Mouse (Mus musculus): ENCODE measurements around the gene Abcf3. TPM values are rescaled to one million over a fixed set of nuclear protein-coding genes. Genes with fewer than 3 reads are reported as not detected.

Gene Abcf3
- polyA plus RNA-seq (2015; fragmentation: Nextera tagmentation; extraction: Ambion mirVana) = 77.6 and 79.4 TPM in 2 replicates

DNA sequence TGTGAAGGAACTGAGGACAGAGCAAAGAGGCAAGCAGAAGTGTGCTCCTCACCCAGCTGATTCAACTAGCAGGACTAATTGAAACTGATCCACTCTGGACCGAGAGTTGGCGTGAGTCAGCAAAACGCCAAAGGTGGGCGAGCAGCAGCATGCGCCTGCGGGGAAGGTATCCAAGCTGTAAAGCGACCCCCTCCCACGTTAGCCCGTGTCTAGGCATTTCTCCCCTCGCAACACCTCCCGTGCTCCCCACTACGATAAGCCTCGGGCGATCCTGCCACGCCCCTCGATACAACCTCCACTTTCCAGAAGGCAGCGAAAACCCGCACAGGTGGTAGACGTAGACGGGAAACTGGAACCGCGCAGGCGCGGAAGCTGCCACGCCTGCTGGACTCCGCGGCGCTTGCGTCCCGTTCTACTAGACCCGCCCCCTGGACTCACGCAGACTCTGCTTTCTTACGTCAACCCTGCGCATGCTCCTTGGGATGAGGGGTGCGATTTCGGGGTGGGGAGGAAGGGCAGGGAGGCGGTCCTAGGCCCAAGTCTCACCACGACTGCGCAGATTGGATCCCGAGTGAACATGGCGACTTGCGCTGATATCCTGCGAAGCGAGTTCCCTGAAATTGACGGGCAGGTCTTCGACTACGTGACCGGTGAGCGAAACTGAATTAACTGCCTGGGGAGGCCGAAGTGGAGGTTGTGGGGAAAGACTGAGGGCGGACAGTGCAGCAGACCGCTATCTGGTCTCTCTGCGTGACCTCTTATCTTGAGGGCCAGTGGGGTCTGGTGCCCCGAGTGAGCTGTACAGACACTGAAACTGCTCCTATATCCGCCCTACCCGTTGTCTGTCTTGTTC, at the start of gene Abcf3:
TSS of gene Abcf3 (plus strand) at position 482 of the 853 bp plus-strand sequence.
- under 1% methylated on average over 56 of the region's 56 CpGs for WGBS

DNA sequence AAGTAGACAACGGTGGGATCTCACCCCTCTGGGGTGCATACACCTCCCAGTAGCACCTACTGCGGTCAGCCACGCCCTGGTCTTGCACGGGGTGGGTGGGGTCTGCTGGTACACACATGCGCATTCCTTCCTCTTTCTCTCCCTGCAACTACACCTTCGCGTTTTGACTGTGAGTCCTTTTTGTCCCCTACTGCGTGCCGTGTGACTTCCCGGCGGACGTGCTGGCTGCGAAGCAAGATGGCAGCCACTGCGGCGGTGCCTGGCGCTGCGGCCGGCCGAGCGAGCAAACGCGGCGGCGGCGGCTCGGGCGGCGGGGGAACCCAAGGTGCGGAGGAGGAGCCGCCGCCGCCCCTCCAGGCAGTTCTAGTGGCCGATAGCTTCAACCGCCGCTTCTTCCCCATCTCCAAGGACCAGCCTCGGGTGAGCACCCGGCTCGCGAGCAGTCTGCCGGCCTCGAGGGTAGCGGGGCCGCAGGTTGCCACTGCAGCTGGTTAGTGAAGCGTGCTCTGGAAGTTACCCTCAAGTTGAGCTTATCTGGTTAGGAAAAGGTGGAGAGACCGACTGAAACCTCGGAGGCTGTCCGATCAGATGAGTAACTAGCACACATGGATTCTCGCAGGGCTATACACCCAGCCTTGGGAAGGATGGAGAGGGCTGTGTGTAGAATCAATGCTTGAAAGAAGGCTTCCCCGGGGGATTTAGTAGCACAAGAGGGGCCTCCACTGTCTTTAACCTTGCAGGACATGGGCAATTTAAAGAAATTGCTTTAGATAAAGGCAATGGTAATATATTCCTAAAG, 49.5 kb upstream of the Abcf3 start, which contains the start of gene Eif2b5:
TSS of gene Eif2b5 (plus strand) at position 141 of the 799 bp plus-strand sequence.
- peak; percentile 97 for ATAC-seq
- Histone ChIP-seq H3K9me3 (no peaks in the 10 kb centered on the region), H3K36me3 (peaks cover 33% of the 10 kb centered on the region), H3K4me3 (replicated peaks) (peak within 1 kb of the TSS; percentile 87), H3K9ac (replicated peaks) (peak within 1 kb of the TSS; percentile 87), H3K27ac (peak within 1 kb of the TSS; percentile 79), H3K4me2 (replicated peaks) (peak within 1 kb of the TSS; percentile 87), H3K4me1 (replicated peaks) (peaks cover 20% of the 10 kb centered on the region), H3K27me3 (peaks cover 14% of the 10 kb centered on the region)
- WGBS = 1% methylated on average over 49 of the region's 49 CpGs

More for the DNA sequence above, at the start of gene Abcf3:
- Histone ChIP-seq H3K9me3 (no peaks in the 10 kb centered on the region), H3K4me2 (replicated peaks) (peak within 1 kb of the TSS; percentile 80), H3K4me1 (replicated peaks) (peaks cover 18% of the 10 kb centered on the region), H3K27ac (peak within 1 kb of the TSS; percentile 53), H3K27me3 (no peaks in the 10 kb centered on the region), H3K36me3 (peaks cover 58% of the 10 kb centered on the region), H3K4me3 (replicated peaks) (peak within 1 kb of the TSS; percentile 77), H3K9ac (replicated peaks) (peak within 1 kb of the TSS; percentile 79)
- peak; percentile 99 for ATAC-seq

- Histone ChIP-seq H3K27ac (no peak overlapping the region), H3K4me3 (replicated peaks) (no peak overlapping the region), H3K4me2 (replicated peaks) (no peak overlapping the region), H3K9ac (replicated peaks) (no peak overlapping the region), H3K36me3 (peaks cover 99% of the 10 kb centered on the region), H3K4me1 (replicated peaks) (no peaks in the 10 kb centered on the region), H3K27me3 (no peaks in the 10 kb centered on the region), H3K9me3 (no peaks in the 10 kb centered on the region)
- ATAC-seq = no peak
- WGBS = 89% methylated on average over 8 of the region's 8 CpGs
Measured at GRCm38 (mm10) chr16:20506000-20506399, 42.4 kb upstream of the Abcf3 start.

DNA sequence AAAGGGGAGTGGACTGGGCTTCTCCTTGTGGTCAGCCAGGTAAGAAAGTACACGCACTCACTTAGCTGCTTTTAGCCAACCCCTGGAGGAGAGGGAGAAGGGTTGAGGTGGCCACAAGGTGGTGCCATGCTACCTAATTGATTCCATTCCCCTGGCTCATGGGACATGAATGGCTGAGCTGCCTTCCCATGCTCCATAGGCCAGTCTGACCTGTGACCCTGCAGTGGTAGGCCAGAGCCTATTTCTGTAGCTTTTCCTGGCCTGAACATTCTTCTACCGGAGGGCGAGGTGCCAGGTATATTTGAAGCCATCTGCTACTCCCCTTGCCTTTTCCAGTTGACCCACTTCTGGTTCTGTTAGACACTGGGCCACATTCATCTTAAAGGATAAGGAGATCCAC, 39.0 kb upstream of the Abcf3 start:
- Histone ChIP-seq H3K9ac (replicated peaks) (no peak overlapping the region), H3K27ac (no peak overlapping the region), H3K9me3 (no peaks in the 10 kb centered on the region), H3K4me3 (replicated peaks) (no peak overlapping the region), H3K4me1 (replicated peaks) (no peaks in the 10 kb centered on the region), H3K27me3 (no peaks in the 10 kb centered on the region), H3K36me3 (peaks cover 74% of the 10 kb centered on the region), H3K4me2 (replicated peaks) (no peak overlapping the region)
- WGBS = 94% methylated on average over 3 of the region's 3 CpGs
- ATAC-seq = peak; percentile 76

DNA sequence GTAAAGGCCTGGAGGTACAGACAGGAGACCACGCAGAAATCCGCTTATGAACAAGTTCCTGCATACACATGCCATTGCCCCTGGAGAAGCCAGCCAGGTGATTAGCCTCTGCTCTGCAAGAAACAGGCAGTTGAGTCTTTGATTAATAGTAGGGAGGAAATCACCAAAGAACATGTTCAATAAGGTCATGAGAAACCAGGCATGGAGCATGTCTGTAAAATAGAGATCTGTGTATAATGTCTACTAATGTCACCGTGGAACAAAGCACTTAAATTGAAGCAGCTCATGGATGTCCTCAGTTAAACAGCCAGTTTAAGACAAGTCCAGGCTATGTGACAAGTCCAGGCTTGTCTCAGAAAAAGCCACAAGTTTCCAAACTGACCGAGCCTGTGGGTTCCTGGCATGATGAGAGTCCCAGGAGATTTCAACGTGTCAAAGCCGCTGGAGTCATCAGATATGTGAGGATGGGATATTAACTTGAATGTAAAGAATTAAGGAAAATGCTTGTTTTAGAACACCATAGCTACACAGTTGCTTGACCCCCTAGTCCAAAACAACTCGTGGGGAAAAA, 37.0 kb upstream of the Abcf3 start:
- H3K4me1 ChIP-seq (replicated peaks) = peaks cover 5% of the 10 kb centered on the region
- H3K4me2 ChIP-seq (replicated peaks) = no peak overlapping the region
- H3K9ac ChIP-seq (replicated peaks) = no peak overlapping the region
- no peak overlapping the region for H3K27ac ChIP-seq
- 91% methylated on average over 7 of the region's 7 CpGs for WGBS
- no peaks in the 10 kb centered on the region for H3K27me3 ChIP-seq
- no peak for ATAC-seq
- no peaks in the 10 kb centered on the region for H3K9me3 ChIP-seq
- H3K36me3 ChIP-seq = peaks cover 54% of the 10 kb centered on the region
- no peak overlapping the region for H3K4me3 ChIP-seq (replicated peaks)

GRCm38 (mm10) chr16:20516032-20516431, 32.3 kb upstream of the Abcf3 start:
- peak overlapping the region; percentile 98 for H3K9ac ChIP-seq (replicated peaks)
- H3K4me2 ChIP-seq (replicated peaks) = peak overlapping the region; percentile 91
- no peaks in the 10 kb centered on the region for H3K9me3 ChIP-seq
- peak overlapping the region; percentile 94 for H3K27ac ChIP-seq
- no peaks in the 10 kb centered on the region for H3K27me3 ChIP-seq
- H3K36me3 ChIP-seq = peaks cover 19% of the 10 kb centered on the region
- H3K4me3 ChIP-seq (replicated peaks) = peak overlapping the region; percentile 96
- ATAC-seq = no peak
- peaks cover 38% of the 10 kb centered on the region for H3K4me1 ChIP-seq (replicated peaks)

DNA sequence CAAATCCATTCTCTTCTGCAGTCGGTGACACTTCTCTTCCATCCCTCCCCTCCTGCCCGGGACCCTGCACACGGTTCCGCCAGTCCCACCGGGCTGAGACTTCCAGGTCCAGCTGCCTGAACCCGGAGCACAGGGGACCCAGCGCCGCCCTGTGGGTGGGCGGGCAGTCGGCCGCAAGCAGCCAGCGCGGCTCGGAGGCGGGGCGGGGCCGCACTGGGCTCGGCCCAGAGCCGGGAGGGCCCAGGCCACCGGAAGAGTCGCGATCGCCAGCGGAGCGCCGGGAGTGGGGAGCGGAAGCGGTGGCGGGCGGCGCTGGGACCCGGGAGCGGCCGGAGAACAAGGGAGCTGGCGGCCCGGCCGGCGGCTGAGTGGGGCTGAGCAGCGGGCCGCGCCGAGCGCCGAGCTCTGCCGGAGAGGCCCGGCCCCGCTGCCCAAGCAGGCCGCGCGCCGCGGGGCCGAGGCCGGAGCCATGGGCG, 31.6 kb upstream of the Abcf3 start, which contains the start of gene Dvl3:
TSS of gene Dvl3 (plus strand) at position 257 of the 476 bp plus-strand sequence.
- H3K27ac ChIP-seq = peak within 1 kb of the TSS; percentile 94
- H3K4me1 ChIP-seq (replicated peaks) = peaks cover 43% of the 10 kb centered on the region
- H3K4me3 ChIP-seq (replicated peaks) = peak within 1 kb of the TSS; percentile 96
- no peaks in the 10 kb centered on the region for H3K27me3 ChIP-seq
- peak within 1 kb of the TSS; percentile 98 for H3K9ac ChIP-seq (replicated peaks)
- peak; percentile 98 for ATAC-seq
- no peaks in the 10 kb centered on the region for H3K9me3 ChIP-seq
- under 1% methylated on average over 54 of the region's 55 CpGs for WGBS
- peak within 1 kb of the TSS; percentile 91 for H3K4me2 ChIP-seq (replicated peaks)
- peaks cover 19% of the 10 kb centered on the region for H3K36me3 ChIP-seq

- no peaks in the 10 kb centered on the region for H3K9me3 ChIP-seq
- ATAC-seq = peak; percentile 29
- H3K36me3 ChIP-seq = peaks cover 23% of the 10 kb centered on the region
- peak overlapping the region; percentile 91 for H3K4me2 ChIP-seq (replicated peaks)
- under 1% methylated on average over 26 of the region's 26 CpGs for WGBS
- H3K4me3 ChIP-seq (replicated peaks) = peak overlapping the region; percentile 96
- H3K4me1 ChIP-seq (replicated peaks) = peaks cover 43% of the 10 kb centered on the region
- H3K27me3 ChIP-seq = no peaks in the 10 kb centered on the region
- peak overlapping the region; percentile 94 for H3K27ac ChIP-seq
- peak overlapping the region; percentile 98 for H3K9ac ChIP-seq (replicated peaks)
Measured at GRCm38 (mm10) chr16:20517216-20517615, 31.2 kb upstream of the Abcf3 start.

GRCm38 (mm10) chr16:20517701-20518374, 30.5 kb upstream of the Abcf3 start:
- peak overlapping the region; percentile 91 for H3K4me2 ChIP-seq (replicated peaks)
- peak overlapping the region; percentile 94 for H3K27ac ChIP-seq
- WGBS = 1% methylated on average over 6 of the region's 6 CpGs
- peaks cover 26% of the 10 kb centered on the region for H3K36me3 ChIP-seq
- peak; percentile 71 for ATAC-seq
- peaks cover 43% of the 10 kb centered on the region for H3K4me1 ChIP-seq (replicated peaks)
- H3K27me3 ChIP-seq = no peaks in the 10 kb centered on the region
- H3K4me3 ChIP-seq (replicated peaks) = peak overlapping the region; percentile 96
- H3K9me3 ChIP-seq = no peaks in the 10 kb centered on the region
- peak overlapping the region; percentile 98 for H3K9ac ChIP-seq (replicated peaks)

GRCm38 (mm10) chr16:20523886-20524285, 24.5 kb upstream of the Abcf3 start:
- Histone ChIP-seq H3K36me3 (peaks cover 85% of the 10 kb centered on the region), H3K27me3 (no peaks in the 10 kb centered on the region), H3K4me1 (replicated peaks) (peaks cover 25% of the 10 kb centered on the region), H3K4me2 (replicated peaks) (no peak overlapping the region), H3K27ac (no peak overlapping the region), H3K4me3 (replicated peaks) (no peak overlapping the region), H3K9ac (replicated peaks) (no peak overlapping the region), H3K9me3 (no peaks in the 10 kb centered on the region)
- 78% methylated on average over 10 of the region's 10 CpGs for WGBS
- ATAC-seq = no peak

DNA sequence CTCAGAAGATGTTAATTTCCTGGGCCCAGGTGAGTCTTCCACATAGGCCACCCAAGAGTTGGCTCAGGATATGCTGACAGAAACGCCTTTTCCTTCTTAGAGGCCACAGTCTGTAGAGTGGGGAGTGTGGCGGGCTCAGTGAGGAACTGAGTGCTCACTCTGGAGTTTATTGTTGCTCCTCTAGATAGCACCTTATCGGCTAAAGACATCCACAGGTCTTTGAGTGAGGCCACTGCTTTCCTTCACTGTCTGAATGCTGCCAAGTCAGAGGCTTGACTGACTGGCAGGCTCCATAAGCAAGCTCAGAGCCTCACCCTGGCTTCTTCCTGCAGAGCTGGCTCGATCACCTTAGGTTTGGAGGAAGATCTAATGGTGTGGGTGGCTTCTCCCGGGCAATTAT, 19.6 kb upstream of the Abcf3 start:
- H3K27ac ChIP-seq = no peak overlapping the region
- H3K4me2 ChIP-seq (replicated peaks) = no peak overlapping the region
- H3K27me3 ChIP-seq = no peaks in the 10 kb centered on the region
- ATAC-seq = no peak
- no peaks in the 10 kb centered on the region for H3K4me1 ChIP-seq (replicated peaks)
- peaks cover 96% of the 10 kb centered on the region for H3K36me3 ChIP-seq
- no peak overlapping the region for H3K4me3 ChIP-seq (replicated peaks)
- WGBS = 93% methylated on average over 5 of the region's 5 CpGs
- no peaks in the 10 kb centered on the region for H3K9me3 ChIP-seq
- H3K9ac ChIP-seq (replicated peaks) = no peak overlapping the region

Measured in midbrain, embryonic 13.5 days (tissue).